Mouse (Mus musculus) forebrain, embryonic 15.5 days (tissue): ENCODE data around the gene Myg1. TPM values are rescaled to one million over a fixed set of nuclear protein-coding genes. Genes with fewer than 3 reads are reported as not detected.

Experiments used
- ATAC-seq: fragments of 200-750 bp; cut with Nextera tagmentation; replicated peaks from 2 replicates; pipeline ENCODE4 v1.8.0; 2017; ENCODE audit warnings: mild to moderate bottlenecking, moderate TSS enrichment, moderate library complexity
- H3K27ac ChIP-seq: fragments of 300-500 bp; sonication (generic); replicated peaks from 2 replicates; pipeline ENCODE4 v1.5.1; 2015; ENCODE audit warnings: mild to moderate bottlenecking, inconsistent platforms
- H3K27me3 ChIP-seq: fragments of 300-500 bp; sonication (generic); 2 replicates; pipeline ENCODE4 v1.6.1; 2015; ENCODE audit warnings: inconsistent platforms
- H3K36me3 ChIP-seq: fragments of 300-500 bp; sonication (generic); 2 replicates; pipeline ENCODE4 v1.6.1; 2015; ENCODE audit warnings: mild to moderate bottlenecking, inconsistent platforms
- H3K4me1 ChIP-seq: fragments of 300-500 bp; sonication (generic); 2 replicates; pipeline ENCODE4 v1.6.1; 2015; ENCODE audit warnings: inconsistent platforms
- H3K4me2 ChIP-seq: fragments of 300-500 bp; sonication (generic); replicated peaks from 2 replicates; pipeline ENCODE4 v1.6.1; 2015; ENCODE audit warnings: mild to moderate bottlenecking, inconsistent platforms
- H3K4me3 ChIP-seq: fragments of 300-500 bp; sonication (generic); 2 replicates; pipeline ENCODE4 v1.5.1; 2015; ENCODE audit warnings: mild to moderate bottlenecking, inconsistent platforms
- H3K9ac ChIP-seq: fragments of 300-500 bp; sonication (generic); replicated peaks from 2 replicates; pipeline ENCODE4 v1.6.1; 2015; ENCODE audit warnings: mild to moderate bottlenecking, inconsistent platforms
- H3K9me3 ChIP-seq: fragments of 300-500 bp; sonication (generic); 2 replicates; pipeline ENCODE4 v1.6.1; 2016; ENCODE audit warnings: inconsistent platforms
- WGBS: fragments of 180-500 bp; shearing (Covaris S2); methylation state at CpG from one replicate; pipeline ENCODE4 v1.1.7; 2015; ENCODE audit warnings: mixed read lengths; 5-methylcytosine and 5-hydroxymethylcytosine counted together
- polyA plus RNA-seq: library from polyadenylated mRNA; unstranded; fragments of >200 nt; fragmentation: Nextera tagmentation; extraction: Ambion mirVana; gene quantifications from 2 replicates; pipeline ENCODE4 v1.2.1, GENCODE M21; 2015

The Myg1 gene
- polyA plus RNA-seq: 98.2 and 108 TPM in 2 replicates

DNA sequence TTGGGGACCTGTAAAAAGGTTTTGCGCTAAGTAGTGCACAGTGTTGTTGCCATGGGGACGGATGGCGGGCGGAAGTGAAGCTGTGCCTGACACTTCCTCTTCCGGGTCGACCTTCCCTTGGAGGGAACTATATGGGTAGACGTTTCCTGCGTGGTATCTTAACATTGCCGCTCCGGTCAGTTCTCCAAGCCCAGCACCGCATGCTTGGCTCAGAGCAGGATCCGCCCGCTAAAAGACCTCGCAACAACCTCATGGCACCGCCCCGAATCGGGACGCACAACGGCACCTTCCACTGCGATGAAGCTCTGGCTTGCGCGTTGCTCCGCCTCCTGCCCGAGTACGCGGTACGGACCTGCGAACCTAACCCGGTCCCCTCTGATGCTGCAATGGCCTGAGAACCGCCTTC, at the start of gene Myg1:
Myg1 (plus strand) TSS at position 100 of the 406 bp plus-strand sequence.
- Histone ChIP-seq H3K4me2 (peak within 1 kb of the TSS; percentile 85), H3K9ac (peak within 1 kb of the TSS; percentile 78), H3K9me3 (no peaks in the 10 kb centered on the region), H3K27ac (peak within 1 kb of the TSS; percentile 74), H3K4me3 (peak within 1 kb of the TSS; percentile 93), H3K4me1 (peaks cover 29% of the 10 kb centered on the region), H3K36me3 (peaks cover 53% of the 10 kb centered on the region), H3K27me3 (no peaks in the 10 kb centered on the region)
- under 1% methylated on average over 30 of the region's 30 CpGs for WGBS
- peak; percentile 96 for ATAC-seq

DNA sequence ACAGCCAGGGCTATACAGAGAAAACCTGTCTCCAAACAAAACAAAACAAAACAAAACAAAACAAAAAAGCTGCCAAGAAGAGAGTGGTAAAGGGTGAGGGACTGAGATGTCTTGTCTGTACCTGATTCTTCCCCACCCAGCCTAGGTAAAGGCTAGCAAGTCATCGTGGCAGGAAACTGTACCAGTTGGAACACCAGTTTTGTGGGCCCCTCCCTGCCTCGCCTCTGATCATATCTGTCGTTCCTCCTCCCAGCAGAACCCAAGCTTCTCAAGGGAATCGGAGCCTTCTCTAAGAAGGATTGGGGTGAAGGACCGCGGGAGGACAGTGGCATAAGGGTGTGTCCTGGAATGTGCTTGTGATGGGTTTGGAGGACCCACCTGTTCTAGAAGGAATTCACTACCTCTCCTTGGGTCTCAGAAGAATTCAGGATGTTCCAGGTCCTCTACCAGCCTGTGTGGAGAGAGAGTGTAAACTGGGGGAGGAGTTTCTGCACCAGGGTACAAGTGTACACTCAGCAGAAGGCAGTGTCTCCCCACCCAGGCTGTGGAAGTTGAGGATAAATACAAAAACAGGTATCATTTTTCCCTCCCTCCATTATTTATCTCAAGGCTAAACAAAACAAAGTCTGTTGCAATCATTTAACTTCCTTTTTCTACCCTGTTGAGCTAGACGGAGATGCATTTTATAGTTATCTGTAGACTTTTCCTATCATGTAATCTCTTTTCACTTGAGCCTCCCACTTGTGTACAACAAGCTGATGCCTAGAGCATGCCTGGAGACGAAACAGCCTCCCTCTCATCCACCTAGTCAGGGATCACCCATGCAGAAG, 48.8 kb upstream of the Myg1 start:
- Histone ChIP-seq H3K9me3 (no peaks in the 10 kb centered on the region), H3K27ac (no peak overlapping the region), H3K4me3 (no peak overlapping the region), H3K4me2 (no peak overlapping the region), H3K27me3 (no peaks in the 10 kb centered on the region), H3K4me1 (peaks cover 16% of the 10 kb centered on the region), H3K9ac (no peak overlapping the region), H3K36me3 (peaks cover 12% of the 10 kb centered on the region)
- ATAC-seq: no peak
- WGBS: 89% methylated on average over 8 of the region's 8 CpGs

DNA sequence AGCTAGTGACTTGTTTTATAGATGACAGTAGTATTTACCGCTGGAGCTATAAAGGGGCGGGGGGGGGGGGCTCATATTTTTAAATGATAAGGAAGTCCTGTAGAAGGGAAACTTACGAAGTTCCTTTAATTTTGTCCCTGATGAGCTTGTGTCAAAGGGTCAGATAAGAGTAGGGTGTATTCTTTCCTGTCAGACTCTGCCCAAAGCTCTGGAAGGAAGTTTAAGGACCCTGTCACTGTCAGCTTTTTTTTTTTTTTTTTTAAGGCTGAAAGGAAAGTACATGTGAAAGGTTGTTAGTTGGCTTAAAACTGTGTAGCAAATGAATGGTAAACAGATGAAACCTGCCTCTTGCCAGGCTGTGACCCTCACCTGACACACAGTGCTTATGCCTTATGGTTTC, 47.9 kb upstream of the Myg1 start:
- Histone ChIP-seq H3K4me1 (peaks cover 15% of the 10 kb centered on the region), H3K9ac (no peak overlapping the region), H3K4me2 (no peak overlapping the region), H3K4me3 (no peak overlapping the region), H3K27me3 (no peaks in the 10 kb centered on the region), H3K9me3 (no peaks in the 10 kb centered on the region), H3K27ac (no peak overlapping the region), H3K36me3 (peaks cover 12% of the 10 kb centered on the region)
- ATAC-seq: no peak
- WGBS: 86% methylated on average over 3 of the region's 3 CpGs

DNA sequence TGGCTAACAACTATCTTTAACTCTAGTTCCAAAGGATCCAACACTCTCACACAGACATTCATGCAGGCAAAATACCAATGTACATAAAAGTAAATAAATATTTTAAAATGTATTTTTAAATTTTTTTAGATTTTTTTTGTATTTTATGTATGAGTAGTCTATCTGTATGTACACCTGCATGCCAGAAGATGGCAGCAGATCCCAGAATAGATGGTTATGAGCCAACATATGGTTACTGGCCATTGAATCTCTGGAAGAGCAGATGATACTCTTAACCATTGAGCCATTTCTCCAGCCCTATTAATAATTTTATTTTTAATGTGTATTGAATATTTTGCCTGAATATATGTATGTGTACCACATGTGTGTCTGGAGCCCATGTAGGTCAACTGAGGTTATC, 44.1 kb upstream of the Myg1 start:
- Histone ChIP-seq H3K4me2 (no peak overlapping the region), H3K9me3 (no peaks in the 10 kb centered on the region), H3K27me3 (no peaks in the 10 kb centered on the region), H3K9ac (no peak overlapping the region), H3K4me1 (no peaks in the 10 kb centered on the region), H3K36me3 (no peaks in the 10 kb centered on the region), H3K4me3 (no peak overlapping the region), H3K27ac (no peak overlapping the region)
- no peak for ATAC-seq

DNA sequence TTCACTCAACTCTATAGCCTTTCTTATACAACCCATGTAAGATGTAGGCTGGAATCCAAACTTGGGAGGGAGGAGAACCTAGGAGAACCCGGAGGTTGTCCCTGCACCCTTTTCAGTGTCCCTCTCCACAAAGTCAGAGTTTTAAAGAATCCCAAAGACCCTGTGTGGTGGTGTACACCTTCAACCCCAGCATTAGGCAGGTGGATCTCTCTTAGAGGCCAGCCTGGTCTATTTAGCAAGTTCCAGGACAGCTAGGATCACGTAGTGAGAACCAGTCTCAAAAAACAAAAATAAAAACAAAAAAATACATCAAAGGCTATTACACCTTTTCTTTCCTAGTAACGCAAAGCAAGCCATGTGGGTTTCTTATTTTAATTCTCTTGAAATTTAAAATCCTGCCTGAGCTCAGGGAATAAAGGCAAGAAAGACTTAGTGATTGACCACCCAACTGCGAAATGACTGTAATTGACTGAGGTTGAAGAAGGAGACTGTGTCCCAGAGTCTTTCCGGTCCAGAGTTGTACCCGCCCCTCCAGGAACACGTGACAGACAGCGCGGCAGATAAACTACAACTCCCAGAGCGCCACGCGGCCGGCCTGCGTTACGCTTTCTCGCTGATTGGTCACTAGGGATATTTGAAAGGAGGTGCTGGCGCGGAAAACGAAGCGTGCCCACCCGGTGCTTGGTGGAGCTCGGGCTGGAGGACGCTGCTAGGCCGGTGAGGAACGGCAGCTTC, 35.7 kb upstream of the Myg1 start, which contains the start of gene Espl1:
Espl1 (plus strand) TSS at position 634 of the 735 bp plus-strand sequence.
- Histone ChIP-seq H3K27ac (peak within 1 kb of the TSS; percentile 52), H3K4me2 (peak within 1 kb of the TSS; percentile 97)
- WGBS: 6% methylated on average over 25 of the region's 25 CpGs

DNA sequence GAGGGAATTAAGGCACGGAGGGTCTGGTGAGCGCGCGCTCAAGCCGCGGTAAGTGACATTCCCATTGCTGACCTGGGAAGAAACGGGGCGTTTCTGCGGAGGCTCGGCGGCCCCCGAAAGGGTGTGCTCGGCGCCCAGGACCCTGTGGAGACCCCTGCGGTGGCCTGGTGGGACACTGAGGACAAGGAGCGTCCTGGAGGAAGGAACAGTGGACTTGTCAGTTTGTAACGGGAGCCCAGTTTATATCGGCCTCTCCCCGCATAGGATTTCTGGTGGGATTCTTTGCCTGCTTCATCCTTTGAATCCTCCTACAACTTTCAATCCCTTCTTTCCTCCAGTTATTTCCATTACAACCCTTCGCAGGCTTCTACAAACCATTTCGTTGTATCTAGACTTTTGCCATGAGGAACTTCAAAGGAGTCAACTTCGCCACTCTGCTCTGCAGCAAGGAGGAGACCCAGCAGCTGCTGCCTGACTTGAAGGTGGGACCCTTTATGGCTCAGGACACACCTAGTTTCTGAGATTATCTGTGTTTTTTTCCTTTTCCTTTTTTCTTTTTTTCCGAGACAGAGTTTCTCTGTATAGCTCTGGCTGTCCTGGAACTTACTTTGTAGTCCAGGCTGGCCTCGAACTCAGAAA, 35.0 kb upstream of the Myg1 start:
- ATAC-seq: peak; percentile 81; the same call in 1 of the 2 replicates
- Histone ChIP-seq H3K36me3 (peaks cover 7% of the 10 kb centered on the region; the same call in 1 of the 2 replicates), H3K9ac (peak overlapping the region; percentile 45), H3K27me3 (no peaks in the 10 kb centered on the region), H3K4me3 (peak overlapping the region; percentile 59), H3K4me2 (peak overlapping the region; percentile 97), H3K9me3 (no peaks in the 10 kb centered on the region), H3K4me1 (peaks cover 12% of the 10 kb centered on the region), H3K27ac (no peak overlapping the region)
- 4% methylated on average over 24 of the region's 24 CpGs for WGBS

More for the DNA sequence above, 35.7 kb upstream of the Myg1 start, which contains the start of gene Espl1:
- peak within 1 kb of the TSS; percentile 59 for H3K4me3 ChIP-seq
- H3K4me1 ChIP-seq: peaks cover 12% of the 10 kb centered on the region
- no peaks in the 10 kb centered on the region for H3K27me3 ChIP-seq
- no peaks in the 10 kb centered on the region for H3K9me3 ChIP-seq
- H3K36me3 ChIP-seq: peaks cover 7% of the 10 kb centered on the region; the same call in 1 of the 2 replicates
- H3K9ac ChIP-seq: peak within 1 kb of the TSS; percentile 45
- ATAC-seq: peak; percentile 99

DNA sequence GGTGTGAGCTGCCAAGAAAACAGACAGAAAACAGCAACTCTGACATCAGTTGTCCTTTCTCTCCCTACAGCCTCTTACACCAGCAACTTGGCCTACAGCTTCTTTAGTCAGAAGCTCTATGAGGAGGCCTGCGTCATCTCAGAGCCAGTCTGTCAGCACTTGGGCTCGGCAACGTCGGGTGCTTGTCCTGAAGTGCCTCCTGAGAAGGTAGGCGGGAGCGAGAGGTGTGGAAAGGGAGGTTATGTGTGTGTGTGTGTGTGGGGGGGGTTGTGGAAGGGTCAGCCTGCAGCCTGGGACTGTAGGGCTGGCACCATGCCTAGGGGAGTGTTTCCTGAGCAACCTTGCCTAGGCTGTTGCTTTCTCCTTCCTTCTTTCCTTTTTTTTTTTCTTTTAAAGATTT, 29.0 kb upstream of the Myg1 start:
- Histone ChIP-seq H3K4me1 (no peaks in the 10 kb centered on the region), H3K9ac (no peak overlapping the region), H3K4me2 (no peak overlapping the region), H3K27me3 (no peaks in the 10 kb centered on the region), H3K27ac (no peak overlapping the region), H3K36me3 (peaks cover 7% of the 10 kb centered on the region), H3K4me3 (no peak overlapping the region), H3K9me3 (no peaks in the 10 kb centered on the region)
- WGBS: 89% methylated on average over 6 of the region's 6 CpGs
- no peak for ATAC-seq

DNA sequence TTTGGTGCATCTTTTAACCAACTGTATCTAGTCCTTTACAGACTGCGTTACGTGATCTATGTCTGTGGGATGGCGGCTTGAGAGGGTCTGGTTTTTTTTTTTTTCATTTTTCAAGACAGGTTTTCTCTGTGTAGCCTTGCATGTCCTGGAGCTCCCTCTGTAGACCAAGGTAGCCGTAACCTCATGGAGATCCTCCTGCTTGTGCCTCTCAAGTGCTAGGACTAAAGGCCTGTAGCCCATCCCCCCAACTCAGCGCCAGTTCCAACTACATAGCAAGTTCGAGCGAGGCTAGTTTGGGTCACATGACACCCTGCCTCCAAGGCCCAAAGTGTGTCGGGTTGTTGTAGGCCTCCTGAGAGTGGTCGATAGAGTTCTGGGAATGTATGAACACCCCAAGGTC, 22.8 kb upstream of the Myg1 start:
- H3K4me1 ChIP-seq: no peaks in the 10 kb centered on the region
- no peak overlapping the region for H3K9ac ChIP-seq
- no peak overlapping the region for H3K4me3 ChIP-seq
- H3K9me3 ChIP-seq: no peaks in the 10 kb centered on the region
- no peak overlapping the region for H3K27ac ChIP-seq
- peaks cover 14% of the 10 kb centered on the region for H3K36me3 ChIP-seq
- H3K27me3 ChIP-seq: no peaks in the 10 kb centered on the region
- ATAC-seq: no peak
- 86% methylated on average over 9 of the region's 9 CpGs for WGBS
- no peak overlapping the region for H3K4me2 ChIP-seq

DNA sequence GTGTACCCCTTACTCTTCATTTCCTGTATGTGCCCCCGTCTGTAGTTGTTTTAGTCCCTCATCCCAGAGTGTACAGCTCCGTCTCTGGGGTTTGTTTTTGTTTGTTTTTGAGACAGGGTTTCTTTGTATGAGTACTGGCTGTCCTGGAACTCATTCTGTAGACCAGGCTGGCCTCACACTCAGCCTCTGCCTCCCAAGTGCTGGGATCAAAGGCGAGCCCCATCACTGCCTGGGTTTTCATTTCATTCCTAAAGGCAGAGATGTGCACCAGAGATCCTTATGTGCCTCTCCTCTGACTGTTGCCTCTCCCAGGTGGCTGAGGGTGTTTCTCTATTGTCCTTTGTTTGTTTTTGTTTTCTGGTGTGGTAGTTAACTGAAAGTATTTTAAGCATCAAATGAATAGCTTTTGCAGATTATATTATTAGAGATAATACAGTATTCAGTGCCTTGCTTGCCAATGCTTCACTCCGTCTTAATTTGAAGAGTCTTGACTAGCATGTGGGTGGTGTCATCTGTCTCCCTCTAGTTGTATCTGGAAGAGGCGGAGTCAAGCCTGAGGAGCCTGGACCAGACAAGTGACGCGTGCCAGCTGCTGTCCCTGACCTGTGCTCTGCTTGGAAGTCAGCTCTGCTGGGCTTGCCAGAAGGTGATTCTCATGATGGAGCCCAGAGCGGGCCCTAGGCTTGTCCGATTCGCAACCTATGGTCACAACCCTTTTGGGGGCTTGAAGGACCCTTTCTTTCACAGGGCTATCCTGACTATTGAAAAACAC, 21.2 kb upstream of the Myg1 start:
- H3K4me2 ChIP-seq: no peak overlapping the region
- no peaks in the 10 kb centered on the region for H3K27me3 ChIP-seq
- no peaks in the 10 kb centered on the region for H3K4me1 ChIP-seq
- H3K9ac ChIP-seq: no peak overlapping the region
- 89% methylated on average over 10 of the region's 10 CpGs for WGBS
- no peak overlapping the region for H3K27ac ChIP-seq
- H3K36me3 ChIP-seq: peaks cover 17% of the 10 kb centered on the region
- H3K4me3 ChIP-seq: no peak overlapping the region
- H3K9me3 ChIP-seq: no peaks in the 10 kb centered on the region
- ATAC-seq: no peak

DNA sequence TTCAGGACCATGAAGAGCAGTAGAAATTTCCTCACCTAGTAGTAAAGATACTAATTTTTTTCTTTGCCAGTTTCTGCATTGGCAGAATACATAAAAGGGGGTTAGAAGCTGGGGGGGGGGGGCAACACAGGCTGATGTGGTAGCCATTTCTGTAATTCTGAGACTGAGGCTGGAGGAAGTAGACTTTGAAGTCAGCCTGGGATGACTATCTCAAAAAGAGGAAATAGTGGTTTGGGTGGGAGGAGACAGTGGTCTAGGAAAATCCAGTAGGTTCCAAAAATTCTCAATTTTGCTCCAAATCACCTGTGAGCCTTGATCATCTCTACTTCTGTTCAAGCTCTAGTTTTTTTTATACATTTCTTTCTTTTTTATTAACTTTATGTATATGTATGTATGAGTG, 20.0 kb upstream of the Myg1 start:
- H3K36me3 ChIP-seq: peaks cover 20% of the 10 kb centered on the region; the same call in 1 of the 2 replicates

DNA sequence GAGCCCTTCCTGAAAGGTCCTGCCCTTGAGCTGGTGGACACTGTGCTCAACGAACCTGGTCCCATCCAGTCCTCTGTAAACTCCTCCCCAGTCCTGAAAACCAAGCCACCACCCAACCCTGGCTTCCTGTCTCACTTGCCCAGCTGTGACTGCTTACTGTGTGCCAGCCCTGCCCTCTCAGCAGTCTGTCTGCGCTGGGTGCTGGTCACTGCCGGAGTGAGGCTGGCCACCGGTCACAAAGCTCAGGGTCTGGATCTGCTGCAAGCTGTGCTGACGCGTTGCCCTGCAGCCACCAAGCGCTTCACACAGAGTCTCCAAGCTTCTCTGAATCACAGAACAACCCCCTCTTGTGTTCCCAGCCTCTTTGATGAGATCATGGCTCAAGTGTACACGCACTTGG, 16.2 kb upstream of the Myg1 start:
- H3K27me3 ChIP-seq: no peaks in the 10 kb centered on the region
- ATAC-seq: no peak
- H3K4me2 ChIP-seq: no peak overlapping the region
- no peak overlapping the region for H3K27ac ChIP-seq
- 93% methylated on average over 8 of the region's 8 CpGs for WGBS
- H3K9ac ChIP-seq: no peak overlapping the region
- H3K4me1 ChIP-seq: no peaks in the 10 kb centered on the region
- H3K36me3 ChIP-seq: peaks cover 14% of the 10 kb centered on the region; the same call in 1 of the 2 replicates
- H3K4me3 ChIP-seq: no peak overlapping the region
- H3K9me3 ChIP-seq: no peaks in the 10 kb centered on the region

More for the DNA sequence above, 20.0 kb upstream of the Myg1 start:
- H3K4me3 ChIP-seq: no peak overlapping the region
- no peak overlapping the region for H3K9ac ChIP-seq
- ATAC-seq: no peak
- no peaks in the 10 kb centered on the region for H3K4me1 ChIP-seq
- H3K4me2 ChIP-seq: no peak overlapping the region
- no peaks in the 10 kb centered on the region for H3K27me3 ChIP-seq
- no peaks in the 10 kb centered on the region for H3K9me3 ChIP-seq
- H3K27ac ChIP-seq: no peak overlapping the region
